ENCODE assay signal across 8 mouse cellular contexts in the genomic region with DNA sequence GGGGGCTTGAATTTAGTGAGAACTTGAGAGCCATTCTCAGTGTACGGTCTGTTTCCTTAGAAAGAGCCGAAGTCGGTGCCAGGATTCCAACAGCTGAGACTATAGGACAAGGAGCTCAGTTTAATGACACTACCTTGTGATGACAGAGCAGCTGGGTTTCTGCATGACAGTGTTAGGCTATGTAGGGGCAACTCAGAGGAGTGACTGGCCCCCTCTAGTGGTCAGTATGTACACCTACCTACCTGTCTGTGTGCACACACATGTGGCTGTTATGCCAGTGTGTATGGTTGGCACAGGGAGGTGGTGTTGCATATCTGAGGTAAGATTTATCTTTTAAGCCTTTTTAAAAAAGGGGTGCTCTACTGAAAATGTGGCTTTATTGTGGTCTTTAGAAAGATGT. TPM values are rescaled to one million over a fixed set of nuclear protein-coding genes. Genes with fewer than 3 reads are reported as not detected.
A peak's percentile ranks its signal among the peaks of the same experiment; 100 is the strongest.
DNase-seq lines count a peak whose midpoint lies in the region; ATAC-seq and TF ChIP-seq lines count a peak whose summit lies in the region.
"Had no signal": no experiment of that assay in that cellular context is flagged by ENCODE, and none has a peak within 500 bp of the region (broad histone marks: within the 10 kb centered on the region; RNA-seq: fewer than 3 reads in every experiment).

No protein-coding gene starts in this region.

- no peaks in the 10 kb centered on the region for H3K4me1 ChIP-seq in testis, adult 2 months (ENCODE audit: control insufficient read depth, insufficient read depth, low read length)

- H3K27me3 ChIP-seq in testis, adult 2 months (ENCODE audit: control insufficient read depth, insufficient read depth, low read length): no peaks in the 10 kb centered on the region
- H3K27me3 ChIP-seq: stomach, embryonic 15.5 days had no signal

- peak; percentile 76; the same call in 1 of the 2 replicates for ATAC-seq in neutrophil, adult 5-6 weeks (ENCODE audit: extremely low read depth, insufficient number of reproducible peaks, low FRiP score, poor library complexity, severe bottlenecking)
- no peak for ATAC-seq in frontal cortex, adult (ENCODE audit: low TSS enrichment)

- H3K4me3 ChIP-seq in testis, adult 2 months (ENCODE audit: control insufficient read depth, low read depth, low read length): no peak overlapping the region
- H3K4me3 ChIP-seq: stomach, embryonic 15.5 days had no signal

- TF ChIP-seq CTCF in testis, adult 2 months (IDR thresholded peaks at IDR 0.05; ENCODE audit: control insufficient read depth, insufficient read depth, insufficient replicate concordance, low read depth, low read length): peak; percentile 52; the same call in 1 of the 2 replicates

- H3K36me3 ChIP-seq in testis, adult 2 months (ENCODE audit: control insufficient read depth, insufficient read depth, low read length): no peaks in the 10 kb centered on the region
- H3K36me3 ChIP-seq: stomach, embryonic 15.5 days had no signal

- TF ChIP-seq POLR2A in testis, adult 2 months (IDR thresholded peaks at IDR 0.05; ENCODE audit: control insufficient read depth, low read depth, low read length): no peak

- no peak for DNase-seq in testis, postnatal 14 days (ENCODE audit: low spot score)
- peak; percentile 67 for DNase-seq in c-Kit-positive CD71-positive TER-119-negative erythroid progenitor cells, embryonic 14.5 days (ENCODE audit: low read depth)
- DNase-seq in kidney, postnatal 14 days: peak; percentile 45
- no peak for DNase-seq in adrenal gland, postnatal 10 days

- no peak overlapping the region for H3K27ac ChIP-seq in testis, adult 2 months (ENCODE audit: control insufficient read depth, insufficient read depth, low read depth, low read length)
- H3K27ac ChIP-seq: stomach, embryonic 15.5 days had no signal

RNA-seq across cellular contexts. Expression of gene Strip2, which starts 56.6 kb away (rescaled TPM):
- 7.4 and 9.0 TPM in 2 replicates for polyA plus RNA-seq in testis, adult 2 months (2012; rRNA removed)
- 0.25 TPM in 1 of 2 replicates, not detected in the other for total RNA-seq in neutrophil, adult 5-6 weeks (2017)
- 1 to 10 TPM; 1.2 to 2.7 TPM for total RNA-seq in adrenal gland, postnatal 10 days (2021)

Comparison
In these comparisons a context has a peak if more than half of its experiments do, and no peak if none do; other contexts are left out.
1. DNase-seq: peak in c-Kit-positive CD71-positive TER-119-negative erythroid progenitor cells, embryonic 14.5 days (single experiment) and kidney, postnatal 14 days (single experiment); none in testis, postnatal 14 days (single experiment) and adrenal gland, postnatal 10 days (single experiment).